Mouse (Mus musculus): ENCODE measurements at regions not wholly inside any gene's neighbourhood (a gene's known extent, or its start where the extent isn't known, plus 50 kb on each side); places are given as distances from the start of the nearest gene placed in this dataset.
A peak's percentile ranks its signal among the peaks of the same experiment; 100 is the strongest.

DNA sequence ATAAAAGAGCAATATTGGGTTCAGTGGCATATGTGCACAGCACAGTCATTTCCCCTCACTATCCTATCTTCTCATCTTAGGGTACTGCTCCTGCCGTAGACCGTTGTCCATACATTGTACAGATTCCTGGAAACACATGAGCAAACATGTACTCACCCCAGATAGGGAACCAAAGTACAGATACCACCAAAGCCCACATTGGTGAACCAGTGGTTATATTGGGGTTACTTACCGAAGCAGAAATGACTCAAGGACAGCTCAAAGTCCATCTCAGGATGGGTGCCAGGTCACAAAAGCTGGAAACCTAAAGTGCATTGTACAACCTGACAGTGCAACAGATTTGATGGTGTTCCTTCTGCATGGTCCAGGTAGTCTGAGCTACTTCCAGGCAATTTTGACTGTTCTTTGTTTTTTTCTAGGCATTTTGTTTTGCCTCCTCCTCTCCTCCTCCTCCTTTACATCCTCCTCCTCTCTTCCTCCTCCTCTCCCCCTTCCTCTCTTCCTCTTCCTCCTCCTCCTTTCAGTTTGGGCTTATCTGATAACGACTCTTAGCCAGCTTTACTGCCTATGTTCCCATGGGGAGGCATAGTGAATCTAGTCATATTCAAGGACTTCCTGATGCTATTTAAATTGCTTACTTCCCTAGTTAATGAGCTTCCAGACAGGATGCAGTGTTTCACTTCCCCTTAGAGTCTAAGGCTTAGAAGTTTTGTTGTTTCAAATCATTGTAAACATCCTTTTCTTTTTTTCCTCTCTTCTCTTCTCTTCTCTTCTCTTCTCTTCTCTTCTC, 65.1 kb upstream of the Tab2 start:
- DNase-seq (ENCODE audit: low spot score), result no peak
- no peak for ATAC-seq (replicated peaks; ENCODE audit: low FRiP score, low TSS enrichment, low read depth)

DNA sequence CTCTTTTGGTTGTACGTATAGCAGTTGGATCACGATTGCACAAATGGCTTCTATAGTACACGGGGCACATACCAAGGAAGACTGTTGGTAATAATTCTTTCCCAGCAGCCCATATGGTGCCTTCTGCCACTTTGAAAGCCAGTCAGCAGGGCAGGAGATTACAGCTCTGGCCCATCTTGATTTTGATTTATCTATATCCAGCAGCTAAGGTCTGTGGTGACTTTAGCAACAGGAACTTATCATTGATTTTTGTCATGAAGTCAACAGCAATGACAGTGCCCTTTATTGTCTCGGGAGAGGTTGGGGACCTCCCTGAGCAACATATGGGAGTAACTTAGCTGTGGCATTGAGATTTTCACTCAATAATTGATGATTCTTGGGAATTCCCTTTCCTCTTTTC, 64.1 kb upstream of the Tab2 start:
- Histone ChIP-seq H3K36me3 (ENCODE audit: control insufficient read depth, insufficient read depth, low read length) (no peaks in the 10 kb centered on the region), H3K27me3 (replicated peaks; ENCODE audit: control insufficient read depth, insufficient read depth, low read length) (no peaks in the 10 kb centered on the region), H3K4me2 (ENCODE audit: low read length) (no peak overlapping the region), H3K9me3 (ENCODE audit: control insufficient read depth, low read length) (no peaks in the 10 kb centered on the region), H3K4me1 (replicated peaks; ENCODE audit: control insufficient read depth, insufficient read depth, low read length) (no peaks in the 10 kb centered on the region), H3K4me3 (ENCODE audit: low read depth, low read length) (no peak overlapping the region), H3K27ac (ENCODE audit: low read depth) (no peak overlapping the region), H3K9ac (ENCODE audit: low read length) (no peak overlapping the region)
- WGBS, result 70% methylated on average over 4 of the region's 4 CpGs
- ATAC-seq (replicated peaks; ENCODE audit: low FRiP score, low TSS enrichment, low read depth) (no peak), DNase-seq (ENCODE audit: low spot score) (no peak)

More for the DNA sequence above, 65.1 kb upstream of the Tab2 start:
- H3K9me3 ChIP-seq (ENCODE audit: control insufficient read depth, low read length), result no peaks in the 10 kb centered on the region
- H3K4me1 ChIP-seq (replicated peaks; ENCODE audit: control insufficient read depth, insufficient read depth, low read length), result no peaks in the 10 kb centered on the region
- WGBS, result 62% methylated on average over 4 of the region's 4 CpGs
- no peak overlapping the region for H3K9ac ChIP-seq (ENCODE audit: low read length)
- no peak overlapping the region for H3K4me2 ChIP-seq (ENCODE audit: low read length)
- no peak overlapping the region for H3K4me3 ChIP-seq (ENCODE audit: low read depth, low read length)
- no peaks in the 10 kb centered on the region for H3K36me3 ChIP-seq (ENCODE audit: control insufficient read depth, insufficient read depth, low read length)
- no peaks in the 10 kb centered on the region for H3K27me3 ChIP-seq (replicated peaks; ENCODE audit: control insufficient read depth, insufficient read depth, low read length)
- no peak overlapping the region for H3K27ac ChIP-seq (ENCODE audit: low read depth)

DNA sequence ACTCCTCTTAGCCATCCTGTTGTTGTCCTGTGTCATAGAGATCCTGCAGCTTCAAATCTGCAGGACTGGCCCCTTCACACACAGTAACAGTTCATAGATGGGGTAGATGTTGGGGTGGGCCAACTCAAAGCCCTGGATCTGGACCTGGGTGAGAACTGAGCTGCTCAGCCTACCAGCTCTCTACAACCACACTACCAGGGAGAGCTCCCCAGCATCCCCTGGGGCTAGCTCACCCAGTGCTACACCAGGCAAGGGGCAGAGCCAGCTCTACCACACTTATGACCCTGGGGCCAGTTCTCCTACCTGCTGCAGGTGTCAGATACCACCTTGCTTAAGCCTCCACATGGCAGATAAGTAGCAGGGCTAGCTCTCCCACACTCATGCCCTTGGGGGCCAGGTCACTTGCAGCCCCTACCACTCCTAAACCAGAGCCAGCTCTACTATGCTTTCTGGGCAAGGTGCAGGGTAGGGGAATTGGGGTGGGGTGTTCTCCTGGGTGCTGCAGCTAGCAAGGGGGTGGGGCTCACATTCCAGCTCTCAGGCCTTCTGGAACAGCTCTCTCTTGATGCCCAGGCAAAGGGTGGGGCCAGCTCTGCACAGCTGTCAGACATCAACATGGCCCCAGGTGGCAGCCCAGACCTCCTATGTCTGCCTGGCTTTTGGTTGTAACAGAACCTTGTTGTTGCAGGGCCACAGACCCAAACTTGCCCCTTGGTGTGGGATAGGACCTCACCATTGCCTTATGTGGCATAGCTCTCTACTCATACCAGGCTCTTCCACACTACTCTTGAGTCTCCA, 62.4 kb upstream of the Tab2 start:
- Histone ChIP-seq H3K4me1 (replicated peaks; ENCODE audit: control insufficient read depth, insufficient read depth, low read length) (no peaks in the 10 kb centered on the region), H3K9me3 (ENCODE audit: control insufficient read depth, low read length) (no peaks in the 10 kb centered on the region), H3K4me2 (ENCODE audit: low read length) (no peak overlapping the region), H3K27ac (ENCODE audit: low read depth) (no peak overlapping the region), H3K27me3 (replicated peaks; ENCODE audit: control insufficient read depth, insufficient read depth, low read length) (no peaks in the 10 kb centered on the region), H3K4me3 (ENCODE audit: low read depth, low read length) (no peak overlapping the region), H3K36me3 (ENCODE audit: control insufficient read depth, insufficient read depth, low read length) (no peaks in the 10 kb centered on the region), H3K9ac (ENCODE audit: low read length) (no peak overlapping the region)
- DNase-seq (ENCODE audit: low spot score), result peak; percentile 47
- no peak for ATAC-seq (replicated peaks; ENCODE audit: low FRiP score, low TSS enrichment, low read depth)

GRCm38 (mm10) chr10:8016741-8017140, 60.7 kb upstream of the Tab2 start:
- no peaks in the 10 kb centered on the region for H3K4me1 ChIP-seq (replicated peaks; ENCODE audit: control insufficient read depth, insufficient read depth, low read length)
- H3K36me3 ChIP-seq (ENCODE audit: control insufficient read depth, insufficient read depth, low read length), result no peaks in the 10 kb centered on the region
- H3K27me3 ChIP-seq (replicated peaks; ENCODE audit: control insufficient read depth, insufficient read depth, low read length), result no peaks in the 10 kb centered on the region
- WGBS, result 78% methylated on average over 2 of the region's 2 CpGs
- no peak overlapping the region for H3K4me3 ChIP-seq (ENCODE audit: low read depth, low read length)
- no peaks in the 10 kb centered on the region for H3K9me3 ChIP-seq (ENCODE audit: control insufficient read depth, low read length)
- H3K27ac ChIP-seq (ENCODE audit: low read depth), result no peak overlapping the region
- no peak for DNase-seq (ENCODE audit: low spot score)
- ATAC-seq (replicated peaks; ENCODE audit: low FRiP score, low TSS enrichment, low read depth), result no peak
- no peak overlapping the region for H3K9ac ChIP-seq (ENCODE audit: low read length)
- H3K4me2 ChIP-seq (ENCODE audit: low read length), result no peak overlapping the region

GRCm38 (mm10) chr10:8011744-8012143, 55.7 kb upstream of the Tab2 start:
- Histone ChIP-seq H3K4me1 (replicated peaks; ENCODE audit: control insufficient read depth, insufficient read depth, low read length) (no peaks in the 10 kb centered on the region), H3K9me3 (ENCODE audit: control insufficient read depth, low read length) (no peaks in the 10 kb centered on the region), H3K4me3 (ENCODE audit: low read depth, low read length) (no peak overlapping the region), H3K4me2 (ENCODE audit: low read length) (no peak overlapping the region), H3K9ac (ENCODE audit: low read length) (no peak overlapping the region), H3K36me3 (ENCODE audit: control insufficient read depth, insufficient read depth, low read length) (no peaks in the 10 kb centered on the region), H3K27ac (ENCODE audit: low read depth) (no peak overlapping the region), H3K27me3 (replicated peaks; ENCODE audit: control insufficient read depth, insufficient read depth, low read length) (no peaks in the 10 kb centered on the region)
- peak; percentile 6 for DNase-seq (ENCODE audit: low spot score)
- ATAC-seq (replicated peaks; ENCODE audit: low FRiP score, low TSS enrichment, low read depth), result no peak
- 57% methylated on average over 4 of the region's 4 CpGs for WGBS

- no peaks in the 10 kb centered on the region for H3K9me3 ChIP-seq (ENCODE audit: control insufficient read depth, low read length)
- H3K4me2 ChIP-seq (ENCODE audit: low read length), result no peak overlapping the region
- no peak overlapping the region for H3K9ac ChIP-seq (ENCODE audit: low read length)
- DNase-seq (ENCODE audit: low spot score), result peak; percentile 34
- H3K4me1 ChIP-seq (replicated peaks; ENCODE audit: control insufficient read depth, insufficient read depth, low read length), result no peaks in the 10 kb centered on the region
- 84% methylated on average over 9 of the region's 9 CpGs for WGBS
- no peak for ATAC-seq (replicated peaks; ENCODE audit: low FRiP score, low TSS enrichment, low read depth)
- no peak overlapping the region for H3K27ac ChIP-seq (ENCODE audit: low read depth)
- H3K27me3 ChIP-seq (replicated peaks; ENCODE audit: control insufficient read depth, insufficient read depth, low read length), result no peaks in the 10 kb centered on the region
- H3K4me3 ChIP-seq (ENCODE audit: low read depth, low read length), result no peak overlapping the region
- H3K36me3 ChIP-seq (ENCODE audit: control insufficient read depth, insufficient read depth, low read length), result no peaks in the 10 kb centered on the region
Measured at GRCm38 (mm10) chr10:8011138-8011537, 55.1 kb upstream of the Tab2 start.

GRCm38 (mm10) chr10:8009855-8010254, 53.8 kb upstream of the Tab2 start:
- no peak overlapping the region for H3K4me2 ChIP-seq (ENCODE audit: low read length)
- H3K9me3 ChIP-seq (ENCODE audit: control insufficient read depth, low read length), result no peaks in the 10 kb centered on the region
- H3K27me3 ChIP-seq (replicated peaks; ENCODE audit: control insufficient read depth, insufficient read depth, low read length), result no peaks in the 10 kb centered on the region
- H3K9ac ChIP-seq (ENCODE audit: low read length), result no peak overlapping the region
- DNase-seq (ENCODE audit: low spot score) (peak; percentile 41), ATAC-seq (replicated peaks; ENCODE audit: low FRiP score, low TSS enrichment, low read depth) (no peak)
- 83% methylated on average over 1 of the region's 1 CpGs for WGBS
- H3K4me1 ChIP-seq (replicated peaks; ENCODE audit: control insufficient read depth, insufficient read depth, low read length), result no peaks in the 10 kb centered on the region
- no peak overlapping the region for H3K4me3 ChIP-seq (ENCODE audit: low read depth, low read length)
- no peak overlapping the region for H3K27ac ChIP-seq (ENCODE audit: low read depth)
- H3K36me3 ChIP-seq (ENCODE audit: control insufficient read depth, insufficient read depth, low read length), result no peaks in the 10 kb centered on the region

DNA sequence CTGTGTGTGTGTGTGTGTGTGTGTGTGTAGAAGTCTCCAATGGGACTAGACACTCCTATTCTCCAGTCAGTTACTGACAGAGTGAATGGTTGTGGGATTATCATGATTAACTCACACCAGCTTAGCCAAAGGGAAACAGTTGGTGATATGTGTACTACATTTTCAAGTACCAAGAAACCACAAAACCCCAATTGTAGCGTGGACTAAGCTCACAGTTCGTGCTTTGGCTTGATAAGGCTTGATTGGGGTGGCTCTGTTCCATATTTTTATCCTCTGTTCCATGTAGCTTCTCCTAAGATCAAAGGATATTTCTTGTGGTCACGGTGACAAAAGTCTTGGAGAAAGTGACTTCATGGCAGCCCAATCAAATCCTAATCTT, 51.9 kb upstream of the Tab2 start:
- DNase-seq (ENCODE audit: low spot score) (peak; percentile 4), ATAC-seq (replicated peaks; ENCODE audit: low FRiP score, low TSS enrichment, low read depth) (no peak)
- Histone ChIP-seq H3K27ac (ENCODE audit: low read depth) (no peak overlapping the region), H3K36me3 (ENCODE audit: control insufficient read depth, insufficient read depth, low read length) (no peaks in the 10 kb centered on the region), H3K4me3 (ENCODE audit: low read depth, low read length) (no peak overlapping the region), H3K4me2 (ENCODE audit: low read length) (no peak overlapping the region), H3K27me3 (replicated peaks; ENCODE audit: control insufficient read depth, insufficient read depth, low read length) (no peaks in the 10 kb centered on the region), H3K9me3 (ENCODE audit: control insufficient read depth, low read length) (peaks cover 2% of the 10 kb centered on the region; the same call in 1 of the 2 replicates), H3K9ac (ENCODE audit: low read length) (no peak overlapping the region), H3K4me1 (replicated peaks; ENCODE audit: control insufficient read depth, insufficient read depth, low read length) (no peaks in the 10 kb centered on the region)
- WGBS, result 83% methylated on average over 3 of the region's 3 CpGs
